Mouse (Mus musculus): ENCODE measurements at regions not wholly inside any gene's neighbourhood (a gene's known extent, or its start where the extent isn't known, plus 50 kb on each side); places are given as distances from the start of the nearest gene placed in this dataset.

- no peak for DNase-seq (ENCODE audit: low spot score in 2 of 2)
These were observed 458.1 kb upstream of the Slitrk6 start for GRCm38 (mm10) chr14:111212929-111213657.

- DNase-seq (ENCODE audit: low spot score in 2 of 2) = no peak
These were observed 448.0 kb upstream of the Slitrk5 start for GRCm38 (mm10) chr14:111226926-111227325.

- DNase-seq (ENCODE audit: low spot score in 2 of 2) = no peak
These were observed 435.8 kb upstream of the Slitrk5 start for GRCm38 (mm10) chr14:111239121-111239520.

GRCm38 (mm10) chr14:111249347-111249946 lies 425.4 kb upstream of the Slitrk5 start:
- DNase-seq (ENCODE audit: low spot score in 2 of 2) = peak; percentile 73 to 83

GRCm38 (mm10) chr14:111253190-111253589 lies 421.7 kb upstream of the Slitrk5 start:
- DNase-seq (ENCODE audit: low spot score in 2 of 2) = peak; percentile 4 to 5

- DNase-seq (ENCODE audit: low spot score in 2 of 2) = no peak
These were observed 413.2 kb upstream of the Slitrk5 start for GRCm38 (mm10) chr14:111261696-111262095.

- DNase-seq (ENCODE audit: low spot score in 2 of 2) = no peak
These were observed 404.7 kb upstream of the Slitrk5 start for GRCm38 (mm10) chr14:111270239-111270638.

- DNase-seq (ENCODE audit: low spot score in 2 of 2) = no peak
These were observed 393.5 kb upstream of the Slitrk5 start for GRCm38 (mm10) chr14:111281354-111281753.

GRCm38 (mm10) chr14:111283681-111284461 lies 391.0 kb upstream of the Slitrk5 start:
- DNase-seq (ENCODE audit: low spot score in 2 of 2) = no peak

- DNase-seq (ENCODE audit: low spot score in 2 of 2) = no peak
These were observed 388.9 kb upstream of the Slitrk5 start for GRCm38 (mm10) chr14:111285981-111286380.

- peak in 1 of 2 experiments; percentile 6 for DNase-seq (ENCODE audit: low spot score in 2 of 2)
These were observed 379.4 kb upstream of the Slitrk5 start for GRCm38 (mm10) chr14:111295521-111295920.

GRCm38 (mm10) chr14:111297796-111298195 lies 377.1 kb upstream of the Slitrk5 start:
- DNase-seq (ENCODE audit: low spot score in 2 of 2) = no peak

- DNase-seq (ENCODE audit: low spot score in 2 of 2) = no peak
These were observed 344.3 kb upstream of the Slitrk5 start for GRCm38 (mm10) chr14:111330570-111330969.

- no peak for DNase-seq (ENCODE audit: low spot score in 2 of 2)
These were observed 321.4 kb upstream of the Slitrk5 start for GRCm38 (mm10) chr14:111353518-111353917.

GRCm38 (mm10) chr14:111396803-111397202 lies 278.1 kb upstream of the Slitrk5 start:
- DNase-seq (ENCODE audit: low spot score in 2 of 2) = no peak

- DNase-seq (ENCODE audit: low spot score in 2 of 2) = no peak
These were observed 274.1 kb upstream of the Slitrk5 start for GRCm38 (mm10) chr14:111400809-111401208.

GRCm38 (mm10) chr14:111402538-111402937 lies 272.4 kb upstream of the Slitrk5 start:
- no peak for DNase-seq (ENCODE audit: low spot score in 2 of 2)

- no peak for DNase-seq (ENCODE audit: low spot score in 2 of 2)
These were observed 271.3 kb upstream of the Slitrk5 start for GRCm38 (mm10) chr14:111403555-111403954.

GRCm38 (mm10) chr14:111413543-111413942 lies 261.4 kb upstream of the Slitrk5 start:
- DNase-seq (ENCODE audit: low spot score in 2 of 2) = no peak

GRCm38 (mm10) chr14:111418531-111418930 lies 256.4 kb upstream of the Slitrk5 start:
- no peak for DNase-seq (ENCODE audit: low spot score in 2 of 2)

GRCm38 (mm10) chr14:111429101-111429857 lies 245.6 kb upstream of the Slitrk5 start:
- no peak for DNase-seq (ENCODE audit: low spot score in 2 of 2)
